Mouse (Mus musculus): ENCODE data around the gene Exoc6. TPM values are rescaled to one million over a fixed set of nuclear protein-coding genes. Genes with fewer than 3 reads are reported as not detected.
"Not testable (repeated sequence)": the region's sequence is repeated elsewhere in the genome, so short reads cannot be mapped to it uniquely, and the experiment has no call there.

Exoc6 gene
- total RNA-seq (2017), result 65.1 and 69.9 TPM in 2 replicates

GRCm38 (mm10) chr19:37550101-37551039, at the start of gene Exoc6:
Gene Exoc6 (plus strand): TSS chr19:37550418.
- ATAC-seq (ENCODE audit: extremely low read depth, insufficient number of reproducible peaks, low FRiP score, poor library complexity, severe bottlenecking), result peak; percentile 55

GRCm38 (mm10) chr19:37502996-37503395, 47.2 kb upstream of the Exoc6 start:
- peak; percentile 95 for ATAC-seq (ENCODE audit: extremely low read depth, insufficient number of reproducible peaks, low FRiP score, poor library complexity, severe bottlenecking)

- no peak for ATAC-seq (ENCODE audit: extremely low read depth, insufficient number of reproducible peaks, low FRiP score, poor library complexity, severe bottlenecking)
Observed at GRCm38 (mm10) chr19:37506066-37506465, 44.2 kb upstream of the Exoc6 start.

DNA sequence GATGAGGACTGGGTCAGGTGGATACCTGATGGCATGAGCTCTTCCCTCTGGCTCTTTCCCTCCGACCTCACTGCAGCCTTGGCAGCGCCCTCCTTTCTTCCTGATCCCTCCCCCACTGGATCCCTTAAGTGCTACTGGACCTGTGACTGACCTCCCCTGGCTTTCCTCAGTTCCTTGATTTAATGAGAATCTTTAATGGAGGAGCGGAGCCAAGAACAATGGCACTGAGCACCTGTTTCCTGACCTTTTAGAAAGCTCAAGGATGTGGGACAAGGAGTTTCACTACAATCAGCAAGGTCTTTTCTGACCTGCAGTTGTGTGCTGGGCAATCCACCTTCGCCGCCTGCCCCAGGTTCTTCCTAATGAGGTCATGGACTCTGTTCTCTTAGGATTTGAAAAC, 43.6 kb upstream of the Exoc6 start:
- ATAC-seq (ENCODE audit: extremely low read depth, insufficient number of reproducible peaks, low FRiP score, poor library complexity, severe bottlenecking), result no peak

DNA sequence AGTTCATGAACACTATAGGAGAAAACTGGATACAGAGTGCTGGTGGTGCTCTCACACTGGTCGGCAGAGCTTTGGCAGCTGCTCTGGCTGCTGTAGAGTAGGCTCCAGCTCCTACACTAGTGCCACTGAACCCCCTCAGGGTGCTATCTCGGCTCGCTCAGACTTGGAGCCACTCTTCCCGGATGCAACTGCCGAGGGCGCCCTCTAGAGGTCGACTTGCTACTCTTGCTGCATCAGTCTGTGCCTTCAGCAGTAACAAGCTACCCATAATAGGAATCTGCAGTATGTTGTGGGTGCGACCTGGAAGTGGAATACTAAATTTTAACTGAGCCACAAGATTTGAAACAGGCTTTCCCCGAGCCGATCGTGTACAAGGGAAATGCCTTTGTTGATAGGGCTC, 40.5 kb upstream of the Exoc6 start:
- ATAC-seq (ENCODE audit: extremely low read depth, insufficient number of reproducible peaks, low FRiP score, poor library complexity, severe bottlenecking), result peak; percentile 95

DNA sequence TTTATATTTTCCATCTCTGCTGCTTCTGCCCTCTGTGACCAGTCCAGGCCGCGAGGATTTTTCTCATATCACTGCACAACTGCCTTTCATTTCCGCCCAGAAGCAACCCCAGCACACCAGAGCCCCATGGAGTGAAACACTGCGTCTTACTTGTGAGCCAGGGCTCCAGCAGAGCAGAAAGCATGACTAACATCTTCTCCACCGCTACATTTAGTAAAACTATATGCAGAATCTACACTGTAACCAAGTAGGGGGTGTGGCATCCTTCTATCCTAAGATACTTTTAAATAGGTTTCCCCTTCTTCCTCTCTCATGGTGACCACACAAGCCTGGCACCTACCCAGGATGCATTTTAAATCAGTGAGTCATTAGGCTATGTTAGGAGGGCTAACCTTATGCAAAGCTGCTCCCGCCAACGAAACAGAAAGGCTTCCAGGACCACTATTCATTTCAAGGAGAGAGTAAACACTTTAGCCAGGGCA, 35.4 kb upstream of the Exoc6 start:
- ATAC-seq (ENCODE audit: extremely low read depth, insufficient number of reproducible peaks, low FRiP score, poor library complexity, severe bottlenecking), result peak; percentile 75; the same call in 1 of the 2 replicates

DNA sequence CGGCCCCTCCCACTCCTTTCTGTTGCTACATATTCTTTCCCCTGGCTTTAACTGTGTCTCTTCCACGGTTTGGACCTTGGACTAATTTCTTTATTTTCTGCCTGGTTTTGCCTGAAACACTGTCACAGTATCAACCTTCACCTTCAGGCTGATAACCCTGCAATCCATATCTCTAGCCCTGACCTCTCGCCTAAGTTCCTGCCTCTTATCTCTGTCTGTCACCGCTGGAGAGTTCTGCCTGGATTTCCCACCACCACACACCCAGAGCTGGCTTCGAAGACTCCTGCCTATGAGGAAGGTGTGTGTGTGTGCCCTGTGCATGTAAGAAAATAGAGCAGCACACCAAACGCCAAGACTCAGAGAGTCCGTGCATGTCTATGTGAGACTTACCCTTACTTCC, 32.8 kb upstream of the Exoc6 start:
- no peak for ATAC-seq (ENCODE audit: extremely low read depth, insufficient number of reproducible peaks, low FRiP score, poor library complexity, severe bottlenecking)

GRCm38 (mm10) chr19:37520740-37521433, 29.3 kb upstream of the Exoc6 start:
- ATAC-seq (ENCODE audit: extremely low read depth, insufficient number of reproducible peaks, low FRiP score, poor library complexity, severe bottlenecking), result no peak

GRCm38 (mm10) chr19:37521434-37521781, 28.8 kb upstream of the Exoc6 start:
- no peak for ATAC-seq (ENCODE audit: extremely low read depth, insufficient number of reproducible peaks, low FRiP score, poor library complexity, severe bottlenecking)

DNA sequence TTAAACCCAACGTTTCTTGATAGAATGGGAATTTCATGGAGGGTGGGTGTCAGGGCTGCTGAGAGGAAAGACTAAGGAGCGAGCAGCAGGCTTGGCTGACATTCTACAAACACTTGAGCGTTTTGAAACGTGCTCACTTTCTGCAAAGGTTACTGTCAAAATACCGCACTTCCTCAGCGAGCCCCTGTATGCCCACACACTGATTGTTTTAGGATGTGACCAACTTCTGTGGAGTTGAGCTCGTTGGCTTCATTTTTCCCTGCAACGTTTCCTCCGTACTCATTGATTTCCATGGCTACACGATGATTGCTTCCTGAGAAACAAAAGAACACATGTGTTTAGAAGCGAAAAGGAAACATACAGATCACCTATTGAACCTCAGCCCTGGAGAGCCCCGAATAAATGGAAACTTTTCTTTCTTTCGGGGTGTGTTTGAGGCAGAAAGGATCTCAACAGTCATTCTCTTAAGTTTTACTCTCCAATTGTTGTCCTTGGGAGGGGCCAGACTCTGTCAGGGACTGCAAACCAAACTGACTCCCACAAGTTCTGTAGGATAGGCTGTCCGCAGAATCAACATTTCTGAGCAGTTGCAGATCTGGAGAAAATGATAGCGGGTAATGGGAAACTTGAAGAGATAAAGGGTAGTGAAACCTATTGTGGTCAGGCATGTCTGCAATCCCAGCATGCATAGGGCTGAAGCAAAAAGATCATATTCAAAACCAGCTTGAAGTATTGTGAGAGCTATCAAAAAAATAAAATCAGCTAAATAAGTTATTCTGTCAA, 26.7 kb upstream of the Exoc6 start:
- ATAC-seq (ENCODE audit: extremely low read depth, insufficient number of reproducible peaks, low FRiP score, poor library complexity, severe bottlenecking), result peak; percentile 84; the same call in 1 of the 2 replicates

GRCm38 (mm10) chr19:37525925-37526324, 24.3 kb upstream of the Exoc6 start:
- no peak for ATAC-seq (ENCODE audit: extremely low read depth, insufficient number of reproducible peaks, low FRiP score, poor library complexity, severe bottlenecking)

GRCm38 (mm10) chr19:37526768-37527167, 23.4 kb upstream of the Exoc6 start:
- no peak for ATAC-seq (ENCODE audit: extremely low read depth, insufficient number of reproducible peaks, low FRiP score, poor library complexity, severe bottlenecking)

- not testable (repeated sequence) for ATAC-seq (ENCODE audit: extremely low read depth, insufficient number of reproducible peaks, low FRiP score, poor library complexity, severe bottlenecking)
Observed at GRCm38 (mm10) chr19:37527736-37528135, 22.5 kb upstream of the Exoc6 start.

DNA sequence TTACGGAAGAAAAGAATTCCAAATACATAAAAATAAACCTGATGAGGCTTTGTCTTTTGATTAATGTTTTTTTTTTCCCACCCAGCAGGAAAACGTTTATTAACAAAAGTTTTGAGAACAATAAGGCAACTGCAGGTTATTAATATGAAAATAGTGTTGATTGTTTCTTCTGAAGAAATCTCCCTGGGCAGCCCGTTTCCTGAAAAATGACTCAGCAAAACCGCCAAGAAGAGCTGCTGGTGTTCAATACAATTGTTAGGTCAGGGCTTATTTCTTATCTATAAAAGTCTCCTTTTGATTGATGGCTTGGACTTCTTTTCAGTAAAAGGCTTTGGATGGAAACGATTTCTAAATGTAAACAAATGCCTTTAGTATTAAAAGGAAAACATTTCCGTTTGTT, 21.6 kb upstream of the Exoc6 start:
- no peak for ATAC-seq (ENCODE audit: extremely low read depth, insufficient number of reproducible peaks, low FRiP score, poor library complexity, severe bottlenecking)

DNA sequence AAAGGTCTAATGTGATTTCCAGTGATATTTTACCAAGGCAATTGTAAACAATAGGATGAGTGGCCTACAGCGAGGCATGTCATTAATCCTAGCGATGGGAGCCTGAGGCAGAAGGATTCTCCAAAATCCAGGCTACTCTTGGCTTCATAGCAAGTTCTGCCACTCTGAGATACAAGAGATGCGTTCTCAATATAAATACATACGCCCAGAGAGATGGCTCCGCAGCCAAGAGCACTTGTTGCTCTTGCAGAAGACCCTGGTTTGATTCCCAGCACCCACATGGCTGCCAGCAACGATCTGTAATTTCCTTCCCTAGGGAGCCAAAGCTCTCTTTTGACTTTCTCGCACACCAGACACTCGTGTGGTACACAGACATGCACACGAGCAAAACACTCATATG, 20.9 kb upstream of the Exoc6 start:
- no peak for ATAC-seq (ENCODE audit: extremely low read depth, insufficient number of reproducible peaks, low FRiP score, poor library complexity, severe bottlenecking)

- peak; percentile 45; the same call in 1 of the 2 replicates for ATAC-seq (ENCODE audit: extremely low read depth, insufficient number of reproducible peaks, low FRiP score, poor library complexity, severe bottlenecking)
Observed at GRCm38 (mm10) chr19:37529975-37530515, 20.2 kb upstream of the Exoc6 start.

DNA sequence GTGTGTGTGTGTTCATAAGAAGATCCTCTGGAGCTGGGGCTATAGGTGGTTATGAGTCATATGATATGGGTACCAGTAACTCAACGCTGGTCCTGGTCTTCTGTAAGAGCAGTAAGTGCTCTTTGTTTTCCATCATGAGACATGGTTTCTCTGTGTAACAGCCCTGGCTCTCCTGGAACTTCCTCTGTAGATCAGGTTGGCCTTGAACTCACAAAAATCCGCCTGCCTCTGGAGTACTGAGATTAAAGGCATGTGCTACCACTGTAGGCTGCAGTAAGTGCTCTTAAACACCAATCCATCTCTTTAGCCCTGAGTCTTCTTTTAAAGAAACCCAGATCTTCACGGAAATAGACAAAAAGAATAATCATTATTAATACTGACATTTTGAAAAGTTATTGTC, 19.6 kb upstream of the Exoc6 start:
- ATAC-seq (ENCODE audit: extremely low read depth, insufficient number of reproducible peaks, low FRiP score, poor library complexity, severe bottlenecking), result no peak

DNA sequence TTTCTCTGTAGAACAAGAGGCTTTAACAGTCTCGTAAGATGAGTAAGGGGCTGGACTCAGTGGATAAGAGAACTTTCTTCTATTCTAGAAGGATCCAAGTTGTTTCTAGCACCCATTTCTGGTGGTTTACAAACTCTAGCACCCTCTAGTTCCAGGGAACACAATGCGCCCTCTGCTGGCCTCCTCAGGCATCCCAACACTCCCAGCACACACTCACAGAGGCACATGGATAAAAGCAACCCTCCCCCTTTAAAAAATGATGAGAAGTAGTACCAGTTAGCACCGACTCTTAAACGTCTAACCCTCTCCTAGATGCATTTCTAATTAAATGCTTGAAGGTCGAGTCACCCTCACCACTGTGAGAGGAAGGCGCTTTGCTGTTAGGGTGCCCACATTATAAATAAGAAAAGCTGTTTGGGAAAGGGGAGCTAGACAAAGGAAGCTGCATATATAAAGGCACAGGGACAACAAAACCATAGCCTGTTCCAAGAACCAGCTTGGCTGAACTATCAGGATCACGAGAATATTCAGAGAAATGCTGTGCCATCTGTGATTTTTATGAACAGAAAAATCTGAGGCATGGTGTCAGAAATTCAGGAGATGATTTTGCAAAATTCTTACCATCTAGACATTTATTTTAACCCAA, 18.9 kb upstream of the Exoc6 start:
- peak; percentile 45; the same call in 1 of the 2 replicates for ATAC-seq (ENCODE audit: extremely low read depth, insufficient number of reproducible peaks, low FRiP score, poor library complexity, severe bottlenecking)

Measured in neutrophil, adult 5-6 weeks (primary cell).